In genomic region chr11:116579280-116579679, GRCm38 (mm10) we compare ENCODE assay signal across 13 mouse cellular contexts. TPM values are rescaled to one million over a fixed set of nuclear protein-coding genes. Genes with fewer than 3 reads are reported as not detected.
A peak's percentile ranks its signal among the peaks of the same experiment; 100 is the strongest.
DNase-seq lines count a peak whose midpoint lies in the region; ATAC-seq and TF ChIP-seq lines count a peak whose summit lies in the region.
"Had no signal": no experiment of that assay in that cellular context is flagged by ENCODE, and none has a peak within 500 bp of the region (broad histone marks: within the 10 kb centered on the region; RNA-seq: fewer than 3 reads in every experiment).

No protein-coding gene starts in this region.

- intact Hi-C loops in heart, postnatal 25 days (cut with DNase I): no loop called here

- peaks cover 43% of the 10 kb centered on the region for H3K4me1 ChIP-seq in heart, embryonic 11.5 days (ENCODE audit: control insufficient read depth, insufficient read depth, low read length)
- peaks cover 42% of the 10 kb centered on the region for H3K4me1 ChIP-seq in neural tube, embryonic 12.5 days
- peaks cover 25% of the 10 kb centered on the region for H3K4me1 ChIP-seq in hindbrain, postnatal 0 days (ENCODE audit: insufficient read depth, low read length)
- H3K4me1 ChIP-seq in neural tube, embryonic 14.5 days (ENCODE audit: control insufficient read depth, insufficient read depth, low read length): peaks cover 41% of the 10 kb centered on the region

- H3K9ac ChIP-seq in heart, embryonic 11.5 days (ENCODE audit: low read depth, low read length): no peak overlapping the region
- H3K9ac ChIP-seq in neural tube, embryonic 12.5 days: no peak overlapping the region
- no peak overlapping the region for H3K9ac ChIP-seq in hindbrain, postnatal 0 days (replicated peaks; ENCODE audit: low read length)
- H3K9ac ChIP-seq in neural tube, embryonic 14.5 days (replicated peaks; ENCODE audit: low read depth, low read length): no peak overlapping the region
- H3K9ac ChIP-seq: lung, embryonic 15.5 days; stomach, embryonic 15.5 days had no signal

- H3K4me3 ChIP-seq in heart, embryonic 11.5 days (ENCODE audit: low read depth, low read length): no peak overlapping the region
- H3K4me3 ChIP-seq in neural tube, embryonic 12.5 days: no peak overlapping the region
- H3K4me3 ChIP-seq in hindbrain, postnatal 0 days (ENCODE audit: low read length): 0 out of 2 replicates have a peak overlapping the region, but pooled peaks have one; percentile 85
- H3K4me3 ChIP-seq in neural tube, embryonic 14.5 days (ENCODE audit: low read depth, low read length): no peak overlapping the region
- H3K4me3 ChIP-seq: stomach, embryonic 15.5 days had no signal

- H3K36me3 ChIP-seq in heart, embryonic 11.5 days (ENCODE audit: control insufficient read depth, insufficient read depth, low read length): no peaks in the 10 kb centered on the region
- no peaks in the 10 kb centered on the region for H3K36me3 ChIP-seq in neural tube, embryonic 12.5 days
- no peaks in the 10 kb centered on the region for H3K36me3 ChIP-seq in hindbrain, postnatal 0 days (ENCODE audit: insufficient read depth, low read length)
- no peaks in the 10 kb centered on the region for H3K36me3 ChIP-seq in neural tube, embryonic 14.5 days (ENCODE audit: control insufficient read depth, insufficient read depth, low read length)
- H3K36me3 ChIP-seq: lung, embryonic 15.5 days; stomach, embryonic 15.5 days had no signal

- H3K27me3 ChIP-seq in heart, embryonic 11.5 days (ENCODE audit: control insufficient read depth, insufficient read depth, low read length): no peaks in the 10 kb centered on the region
- no peaks in the 10 kb centered on the region for H3K27me3 ChIP-seq in neural tube, embryonic 12.5 days (replicated peaks)
- H3K27me3 ChIP-seq in hindbrain, postnatal 0 days (ENCODE audit: insufficient read depth, low read length): no peaks in the 10 kb centered on the region
- no peaks in the 10 kb centered on the region for H3K27me3 ChIP-seq in neural tube, embryonic 14.5 days (ENCODE audit: control insufficient read depth, insufficient read depth, low read length)
- H3K27me3 ChIP-seq: lung, embryonic 15.5 days; stomach, embryonic 15.5 days had no signal

- H3K27ac ChIP-seq in heart, embryonic 11.5 days (ENCODE audit: low read depth, low read length): no peak overlapping the region
- H3K27ac ChIP-seq in neural tube, embryonic 12.5 days: no peak overlapping the region
- no peak overlapping the region for H3K27ac ChIP-seq in hindbrain, postnatal 0 days
- no peak overlapping the region for H3K27ac ChIP-seq in neural tube, embryonic 14.5 days (ENCODE audit: low read depth, low read length)
- H3K27ac ChIP-seq: lung, embryonic 15.5 days; stomach, embryonic 15.5 days had no signal

- no peak for ATAC-seq in heart, embryonic 11.5 days (replicated peaks; ENCODE audit: insufficient number of reproducible peaks, low FRiP score, low TSS enrichment)
- no peak for ATAC-seq in neural tube, embryonic 12.5 days (ENCODE audit: low FRiP score, low read depth)
- ATAC-seq in hindbrain, postnatal 0 days: no peak
- ATAC-seq in neural tube, embryonic 14.5 days (ENCODE audit: low read depth): no peak

- no peak for TF ChIP-seq CTCF in hindbrain, postnatal 0 days (IDR thresholded peaks at IDR 0.05; ENCODE audit: low read depth)

- 96% methylated on average over 3 of the region's 3 CpGs for WGBS in heart, embryonic 11.5 days (ENCODE audit: insufficient replicate concordance)
- 95% methylated on average over 3 of the region's 3 CpGs for WGBS in neural tube, embryonic 12.5 days
- 85% methylated on average over 3 of the region's 3 CpGs for WGBS in hindbrain, postnatal 0 days
- WGBS in neural tube, embryonic 14.5 days: 96% methylated on average over 3 of the region's 3 CpGs

- DNase-seq in heart, postnatal 25 days (ENCODE audit: low spot score): no peak
- no peak for DNase-seq in neural tube, embryonic 10.5 days (ENCODE audit: extremely low spot score, low spot score)
- peak; percentile 30 for DNase-seq in hindbrain, postnatal 0 days (ENCODE audit: low spot score)
- DNase-seq in left cerebral cortex, adult 18-20 months (ENCODE audit: low spot score in 2 of 2): no peak
- DNase-seq in kidney, postnatal 36 days: no peak
- DNase-seq: gastrocnemius, postnatal 36 days; heart, postnatal 36 days; kidney, adult 9 months had no signal

- no peaks in the 10 kb centered on the region for H3K9me3 ChIP-seq in heart, embryonic 11.5 days (replicated peaks; ENCODE audit: control insufficient read depth, low read length)
- H3K9me3 ChIP-seq in neural tube, embryonic 12.5 days: no peaks in the 10 kb centered on the region
- H3K9me3 ChIP-seq in hindbrain, postnatal 0 days (ENCODE audit: low read length): no peaks in the 10 kb centered on the region
- no peaks in the 10 kb centered on the region for H3K9me3 ChIP-seq in neural tube, embryonic 14.5 days (ENCODE audit: control insufficient read depth, low read length)
- H3K9me3 ChIP-seq: lung, embryonic 15.5 days; stomach, embryonic 15.5 days had no signal

- H3K4me2 ChIP-seq in heart, embryonic 11.5 days: 0 out of 2 replicates have a peak overlapping the region, but pooled peaks have one; percentile 2
- peak overlapping the region; percentile 79 for H3K4me2 ChIP-seq in neural tube, embryonic 12.5 days (replicated peaks)
- peak overlapping the region; percentile 60; the same call in 1 of the 2 replicates for H3K4me2 ChIP-seq in hindbrain, postnatal 0 days (ENCODE audit: low read depth, low read length)
- peak overlapping the region; percentile 56; the same call in 1 of the 2 replicates for H3K4me2 ChIP-seq in neural tube, embryonic 14.5 days (ENCODE audit: low read depth, low read length)

RNA-seq across cellular contexts. Expression of gene Ube2o, which starts 2.0 kb away (rescaled TPM):
- polyA plus RNA-seq in heart, embryonic 11.5 days (2014; fragmentation: Nextera tagmentation; extraction: Ambion mirVana): 14.7 and 17.1 TPM in 2 replicates
- total RNA-seq in heart, postnatal 25 days (2021): 10 to 100 TPM; 31.4 to 37.1 TPM
- 34.3 and 37.6 TPM in 2 replicates for polyA plus RNA-seq in neural tube, embryonic 12.5 days (2016; fragmentation: Nextera tagmentation; extraction: Ambion mirVana)
- 101 and 112 TPM in 2 replicates for total RNA-seq in hindbrain, postnatal 0 days (2014; rRNA removed)
- polyA plus RNA-seq in hindbrain, postnatal 0 days (2015; fragmentation: Nextera tagmentation; extraction: Ambion mirVana): 31.3 and 31.9 TPM in 2 replicates
- polyA plus RNA-seq in neural tube, embryonic 14.5 days (2014; fragmentation: Nextera tagmentation; extraction: Ambion mirVana): 26.2 and 30.2 TPM in 2 replicates
- 100 to 1,000 TPM; 123 TPM for total RNA-seq in left cerebral cortex, adult 18-20 months (2021)

RNA-seq across cellular contexts. Expression of gene Aanat, which starts 7.0 kb away (rescaled TPM):
- not detected in 2 replicates for polyA plus RNA-seq in heart, embryonic 11.5 days (2014; fragmentation: Nextera tagmentation; extraction: Ambion mirVana)
- total RNA-seq in heart, postnatal 25 days (2021): not detected
- polyA plus RNA-seq in neural tube, embryonic 12.5 days (2016; fragmentation: Nextera tagmentation; extraction: Ambion mirVana): not detected in 2 replicates
- total RNA-seq in hindbrain, postnatal 0 days (2014; rRNA removed): 0.68 TPM in 1 of 2 replicates, not detected in the other
- polyA plus RNA-seq in hindbrain, postnatal 0 days (2015; fragmentation: Nextera tagmentation; extraction: Ambion mirVana): 0.46 and 0.81 TPM in 2 replicates
- polyA plus RNA-seq in neural tube, embryonic 14.5 days (2014; fragmentation: Nextera tagmentation; extraction: Ambion mirVana): 0.26 and 0.40 TPM in 2 replicates
- total RNA-seq in left cerebral cortex, adult 18-20 months (2021): 1 to 10 TPM in 1 of 2 experiments, under 1 TPM in 1; 0.56 to 1.4 TPM
- total RNA-seq: gastrocnemius, postnatal 36 days; heart, postnatal 36 days had no signal
- polyA plus RNA-seq: lung, embryonic 15.5 days had no signal

RNA-seq across cellular contexts. Expression of gene Rhbdf2, which starts 47.5 kb away (rescaled TPM):
- 5.0 and 6.0 TPM in 2 replicates for polyA plus RNA-seq in heart, embryonic 11.5 days (2014; fragmentation: Nextera tagmentation; extraction: Ambion mirVana)
- total RNA-seq in heart, postnatal 25 days (2021): 10 to 100 TPM; 10.6 to 12.8 TPM
- polyA plus RNA-seq in neural tube, embryonic 12.5 days (2016; fragmentation: Nextera tagmentation; extraction: Ambion mirVana): 4.9 and 6.5 TPM in 2 replicates
- 3.8 and 4.0 TPM in 2 replicates for total RNA-seq in hindbrain, postnatal 0 days (2014; rRNA removed)
- polyA plus RNA-seq in hindbrain, postnatal 0 days (2015; fragmentation: Nextera tagmentation; extraction: Ambion mirVana): 1.1 and 1.6 TPM in 2 replicates
- polyA plus RNA-seq in neural tube, embryonic 14.5 days (2014; fragmentation: Nextera tagmentation; extraction: Ambion mirVana): 0.52 and 1.1 TPM in 2 replicates
- total RNA-seq in left cerebral cortex, adult 18-20 months (2021): 1 to 10 TPM; 1.6 to 1.9 TPM

RNA-seq across cellular contexts. Expression of gene Sphk1, which starts 48.6 kb away (rescaled TPM):
- polyA plus RNA-seq in heart, embryonic 11.5 days (2014; fragmentation: Nextera tagmentation; extraction: Ambion mirVana): 2.1 and 3.0 TPM in 2 replicates
- total RNA-seq in heart, postnatal 25 days (2021): 1 to 10 TPM; 1.4 to 1.9 TPM
- polyA plus RNA-seq in neural tube, embryonic 12.5 days (2016; fragmentation: Nextera tagmentation; extraction: Ambion mirVana): 7.6 and 9.3 TPM in 2 replicates
- 25.5 and 29.7 TPM in 2 replicates for total RNA-seq in hindbrain, postnatal 0 days (2014; rRNA removed)
- 17.9 and 20.4 TPM in 2 replicates for polyA plus RNA-seq in hindbrain, postnatal 0 days (2015; fragmentation: Nextera tagmentation; extraction: Ambion mirVana)
- polyA plus RNA-seq in neural tube, embryonic 14.5 days (2014; fragmentation: Nextera tagmentation; extraction: Ambion mirVana): 0.54 and 3.6 TPM in 2 replicates
- total RNA-seq in left cerebral cortex, adult 18-20 months (2021): 1 to 10 TPM; 7.9 to 9.9 TPM

Comparison
In these comparisons a context has a peak if more than half of its experiments do, and no peak if none do; other contexts are left out.
1. H3K4me2 ChIP-seq: peak in every context shown above with its lines; median percentile 79 in neural tube, embryonic 12.5 days; 60 in hindbrain, postnatal 0 days; 56 in neural tube, embryonic 14.5 days; 2 in heart, embryonic 11.5 days.